Mouse (Mus musculus): Measurements from ENCODE around the gene Dnhd1.
A peak's percentile ranks its signal among the peaks of the same experiment; 100 is the strongest.

Dnhd1 gene

GRCm38 (mm10) chr7:105633127-105633800 is 17.4 kb upstream of the Dnhd1 start, which contains the start of gene Trim3:
Gene Trim3, minus strand, starts transcription at chr7:105633571.
- Histone ChIP-seq H3K27me3 (ENCODE audit: control insufficient read depth, insufficient read depth, low read length, poor library complexity, severe bottlenecking) (no peaks in the 10 kb centered on the region), H3K36me3 (ENCODE audit: control insufficient read depth, insufficient read depth, low read length, poor library complexity, severe bottlenecking) (no peaks in the 10 kb centered on the region; the same call in 1 of the 2 replicates)
- peak; percentile 81 for DNase-seq (ENCODE audit: low read depth, low spot score)

DNA sequence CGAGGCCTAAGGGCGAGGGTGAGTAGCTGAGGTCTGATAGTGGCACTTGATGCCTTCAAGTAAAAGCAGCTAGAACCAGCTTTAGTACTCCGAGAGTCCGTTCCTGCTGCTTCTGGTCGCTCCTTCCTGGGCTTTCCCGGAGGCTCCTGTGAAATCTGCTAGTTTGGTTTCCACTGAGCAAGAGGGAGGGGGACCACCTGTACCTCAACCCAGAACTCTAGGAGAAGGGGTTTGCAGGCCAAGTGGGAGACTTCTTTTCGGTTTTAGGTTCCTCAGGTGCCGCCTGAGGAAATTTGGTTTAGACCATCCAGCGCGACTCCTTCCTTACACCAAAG is 16.9 kb upstream of the Dnhd1 start:
- Histone ChIP-seq H3K36me3 (ENCODE audit: control insufficient read depth, insufficient read depth, low read length, poor library complexity, severe bottlenecking) (no peaks in the 10 kb centered on the region; the same call in 1 of the 2 replicates), H3K27me3 (ENCODE audit: control insufficient read depth, insufficient read depth, low read length, poor library complexity, severe bottlenecking) (no peaks in the 10 kb centered on the region)
- no peak for DNase-seq (ENCODE audit: low read depth, low spot score)

GRCm38 (mm10) chr7:105634272-105634920 is 16.2 kb upstream of the Dnhd1 start:
- no peak for DNase-seq (ENCODE audit: low read depth, low spot score)

GRCm38 (mm10) chr7:105635726-105636125 is 14.9 kb upstream of the Dnhd1 start:
- Histone ChIP-seq H3K36me3 (ENCODE audit: control insufficient read depth, insufficient read depth, low read length, poor library complexity, severe bottlenecking) (no peaks in the 10 kb centered on the region; the same call in 1 of the 2 replicates), H3K27me3 (ENCODE audit: control insufficient read depth, insufficient read depth, low read length, poor library complexity, severe bottlenecking) (no peaks in the 10 kb centered on the region)
- DNase-seq (ENCODE audit: low read depth, low spot score), result no peak

More at GRCm38 (mm10) chr7:105634272-105634920, 16.2 kb upstream of the Dnhd1 start:
- Histone ChIP-seq H3K36me3 (ENCODE audit: control insufficient read depth, insufficient read depth, low read length, poor library complexity, severe bottlenecking) (no peaks in the 10 kb centered on the region; the same call in 1 of the 2 replicates), H3K27me3 (ENCODE audit: control insufficient read depth, insufficient read depth, low read length, poor library complexity, severe bottlenecking) (no peaks in the 10 kb centered on the region)

DNA sequence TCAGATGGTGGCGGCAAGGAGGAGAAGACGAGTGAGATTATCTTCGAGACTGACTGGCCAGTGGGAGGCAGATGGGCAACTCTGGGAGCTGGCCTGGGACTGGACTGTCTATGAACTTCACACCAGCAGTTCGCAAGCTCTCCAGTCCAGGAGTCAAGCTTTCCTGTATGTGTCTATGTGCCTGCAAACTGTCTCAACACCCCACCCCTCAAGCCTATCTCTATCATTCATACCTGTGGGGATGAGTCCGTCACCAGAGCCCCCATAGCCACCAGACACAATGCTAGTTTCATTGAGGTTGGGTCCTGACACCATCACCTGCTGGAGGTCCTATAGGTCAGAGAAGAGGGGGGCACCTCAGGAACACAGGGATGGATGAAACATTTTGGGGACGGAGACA is 11.9 kb upstream of the Dnhd1 start:
- H3K27me3 ChIP-seq (ENCODE audit: control insufficient read depth, insufficient read depth, low read length, poor library complexity, severe bottlenecking), result no peaks in the 10 kb centered on the region
- H3K36me3 ChIP-seq (ENCODE audit: control insufficient read depth, insufficient read depth, low read length, poor library complexity, severe bottlenecking), result no peaks in the 10 kb centered on the region; the same call in 1 of the 2 replicates
- DNase-seq (ENCODE audit: low read depth, low spot score), result no peak

DNA sequence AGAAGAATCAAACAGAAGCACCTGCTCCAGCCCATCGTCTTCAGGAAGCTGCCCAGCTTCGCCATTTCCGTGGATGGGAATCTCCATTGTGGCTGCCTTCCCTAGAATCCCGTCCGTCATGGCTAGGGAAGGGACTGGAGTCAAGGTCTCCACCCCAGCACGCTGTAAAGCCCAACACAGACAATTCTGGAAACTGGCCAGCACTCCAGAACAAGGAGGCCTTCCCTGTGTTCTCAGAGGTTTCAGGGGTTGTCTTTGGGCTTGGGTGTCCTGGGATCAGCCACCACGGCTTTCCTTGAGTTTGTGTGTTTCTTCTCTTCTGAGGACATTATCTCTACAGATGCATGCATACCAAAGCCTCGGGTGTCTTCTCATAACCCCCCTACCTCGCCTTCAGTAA is 11.3 kb upstream of the Dnhd1 start:
- H3K27me3 ChIP-seq (ENCODE audit: control insufficient read depth, insufficient read depth, low read length, poor library complexity, severe bottlenecking), result no peaks in the 10 kb centered on the region
- DNase-seq (ENCODE audit: low read depth, low spot score), result no peak
- H3K36me3 ChIP-seq (ENCODE audit: control insufficient read depth, insufficient read depth, low read length, poor library complexity, severe bottlenecking), result no peaks in the 10 kb centered on the region; the same call in 1 of the 2 replicates

DNA sequence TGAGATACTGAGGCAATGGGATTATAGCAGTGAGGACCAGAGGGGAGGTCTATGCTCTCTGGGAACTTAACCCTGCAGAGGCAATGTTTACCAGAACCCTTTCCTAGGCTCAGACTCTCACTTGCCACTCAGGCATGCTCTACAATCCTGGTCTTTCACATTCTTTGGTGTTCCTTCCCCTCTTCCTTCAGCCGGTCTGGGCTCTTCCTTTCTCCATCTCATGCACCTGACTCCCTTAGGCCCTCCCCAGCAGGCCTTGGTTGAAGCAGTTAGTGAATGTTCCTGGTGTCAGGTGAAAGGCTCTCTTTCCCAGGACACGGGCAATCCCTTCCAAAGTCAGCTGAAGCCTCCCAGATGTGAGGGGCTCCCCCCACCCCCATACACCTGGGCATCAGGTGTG is 10.9 kb upstream of the Dnhd1 start, which contains the start of gene Timm10b:
TSS of gene Timm10b (plus strand) at position 301 of the 400 bp plus-strand sequence.
- DNase-seq (ENCODE audit: low read depth, low spot score), result no peak
- Histone ChIP-seq H3K36me3 (ENCODE audit: control insufficient read depth, insufficient read depth, low read length, poor library complexity, severe bottlenecking) (peaks cover 1% of the 10 kb centered on the region; the same call in 1 of the 2 replicates), H3K27me3 (ENCODE audit: control insufficient read depth, insufficient read depth, low read length, poor library complexity, severe bottlenecking) (no peaks in the 10 kb centered on the region)

GRCm38 (mm10) chr7:105640233-105640893 is 10.3 kb upstream of the Dnhd1 start, which contains the start of the genes Arfip2 and Gm45799:
Gene Arfip2, minus strand, starts transcription at chr7:105640416.
Gene Gm45799, plus strand, starts transcription at chr7:105640552.
- H3K27me3 ChIP-seq (ENCODE audit: control insufficient read depth, insufficient read depth, low read length, poor library complexity, severe bottlenecking), result no peaks in the 10 kb centered on the region
- H3K36me3 ChIP-seq (ENCODE audit: control insufficient read depth, insufficient read depth, low read length, poor library complexity, severe bottlenecking), result peaks cover 5% of the 10 kb centered on the region; the same call in 1 of the 2 replicates
- peak; percentile 99 for DNase-seq (ENCODE audit: low read depth, low spot score)

DNA sequence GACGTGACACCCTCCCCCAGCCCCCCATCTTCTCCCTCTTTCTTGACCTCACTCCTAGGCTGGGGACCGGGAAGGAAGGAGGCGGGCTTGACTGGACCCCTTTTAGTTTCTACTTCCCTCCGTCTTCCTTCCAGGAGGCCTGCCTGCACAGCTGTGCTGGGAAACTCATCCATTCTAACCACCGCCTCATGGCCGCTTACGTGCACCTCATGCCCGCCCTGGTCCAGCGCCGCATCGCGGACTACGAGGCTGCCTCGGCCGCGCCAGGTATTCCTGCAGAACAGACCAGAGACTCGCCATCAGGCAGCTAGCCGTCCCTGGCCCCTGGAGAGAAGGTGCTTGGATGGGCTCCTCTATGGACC is 9.8 kb upstream of the Dnhd1 start:
- Histone ChIP-seq H3K27me3 (ENCODE audit: control insufficient read depth, insufficient read depth, low read length, poor library complexity, severe bottlenecking) (no peaks in the 10 kb centered on the region), H3K36me3 (ENCODE audit: control insufficient read depth, insufficient read depth, low read length, poor library complexity, severe bottlenecking) (peaks cover 5% of the 10 kb centered on the region; the same call in 1 of the 2 replicates)
- DNase-seq (ENCODE audit: low read depth, low spot score), result no peak

DNA sequence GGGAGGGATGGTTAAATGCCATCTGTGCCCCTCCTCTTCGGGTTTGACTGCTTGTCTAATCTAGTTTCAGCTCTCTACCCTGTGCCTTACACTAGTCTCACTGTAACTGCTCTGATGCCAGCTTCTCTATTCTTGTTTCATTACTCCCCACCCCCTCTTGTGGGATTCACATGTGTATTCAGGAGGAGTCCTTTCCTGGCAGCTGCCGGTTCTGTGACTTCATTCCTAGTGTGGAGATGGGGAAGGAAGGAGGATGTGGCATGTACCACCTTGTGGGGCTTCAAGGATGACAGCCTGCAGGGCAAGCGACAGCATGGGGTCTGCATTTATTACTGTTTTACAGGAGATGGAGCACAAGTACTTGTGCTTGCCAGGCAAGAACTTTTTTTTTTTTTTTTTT is 8.7 kb upstream of the Dnhd1 start:
- peaks cover 5% of the 10 kb centered on the region; the same call in 1 of the 2 replicates for H3K36me3 ChIP-seq (ENCODE audit: control insufficient read depth, insufficient read depth, low read length, poor library complexity, severe bottlenecking)
- DNase-seq (ENCODE audit: low read depth, low spot score), result no peak

GRCm38 (mm10) chr7:105685541-105686197 is 35.0 kb downstream of the Dnhd1 start:
- Histone ChIP-seq H3K36me3 (ENCODE audit: control insufficient read depth, insufficient read depth, low read length, poor library complexity, severe bottlenecking) (no peaks in the 10 kb centered on the region), H3K27me3 (ENCODE audit: control insufficient read depth, insufficient read depth, low read length, poor library complexity, severe bottlenecking) (no peaks in the 10 kb centered on the region)
- DNase-seq (ENCODE audit: low read depth, low spot score), result no peak

More for the DNA sequence above, 8.7 kb upstream of the Dnhd1 start:
- H3K27me3 ChIP-seq (ENCODE audit: control insufficient read depth, insufficient read depth, low read length, poor library complexity, severe bottlenecking), result no peaks in the 10 kb centered on the region

- DNase-seq (ENCODE audit: low read depth, low spot score), result no peak
- Histone ChIP-seq H3K36me3 (ENCODE audit: control insufficient read depth, insufficient read depth, low read length, poor library complexity, severe bottlenecking) (no peaks in the 10 kb centered on the region), H3K27me3 (ENCODE audit: control insufficient read depth, insufficient read depth, low read length, poor library complexity, severe bottlenecking) (no peaks in the 10 kb centered on the region)
Observed at GRCm38 (mm10) chr7:105690875-105691274, 40.2 kb downstream of the Dnhd1 start.

DNA sequence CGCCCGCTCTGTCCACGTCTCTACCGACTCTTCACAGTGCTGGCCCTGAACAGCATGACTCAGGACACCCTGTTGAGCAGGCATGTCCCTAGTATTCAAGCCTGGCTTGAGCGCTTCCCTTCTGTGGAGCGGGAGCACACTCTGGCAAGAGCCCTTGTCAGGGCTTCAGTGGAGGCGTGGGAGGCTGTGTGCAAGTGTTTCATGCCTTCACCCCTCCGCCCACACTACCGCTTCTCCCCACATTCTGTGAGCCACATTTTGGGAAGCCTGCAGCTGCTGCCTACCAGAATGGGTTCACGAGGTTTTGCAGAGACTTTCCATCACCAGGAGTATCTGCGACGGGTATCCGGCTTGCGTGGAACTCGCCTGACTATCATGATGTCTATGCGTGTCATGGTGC is 52.6 kb downstream of the Dnhd1 start:
- no peaks in the 10 kb centered on the region for H3K36me3 ChIP-seq (ENCODE audit: control insufficient read depth, insufficient read depth, low read length, poor library complexity, severe bottlenecking)
- no peaks in the 10 kb centered on the region for H3K27me3 ChIP-seq (ENCODE audit: control insufficient read depth, insufficient read depth, low read length, poor library complexity, severe bottlenecking)
- no peak for DNase-seq (ENCODE audit: low read depth, low spot score)

GRCm38 (mm10) chr7:105703816-105704215 is 53.2 kb downstream of the Dnhd1 start:
- DNase-seq (ENCODE audit: low read depth, low spot score), result no peak
- no peaks in the 10 kb centered on the region for H3K27me3 ChIP-seq (ENCODE audit: control insufficient read depth, insufficient read depth, low read length, poor library complexity, severe bottlenecking)
- no peaks in the 10 kb centered on the region for H3K36me3 ChIP-seq (ENCODE audit: control insufficient read depth, insufficient read depth, low read length, poor library complexity, severe bottlenecking)
